Mouse (Mus musculus): ENCODE data around the gene Ddhd1.

DNA sequence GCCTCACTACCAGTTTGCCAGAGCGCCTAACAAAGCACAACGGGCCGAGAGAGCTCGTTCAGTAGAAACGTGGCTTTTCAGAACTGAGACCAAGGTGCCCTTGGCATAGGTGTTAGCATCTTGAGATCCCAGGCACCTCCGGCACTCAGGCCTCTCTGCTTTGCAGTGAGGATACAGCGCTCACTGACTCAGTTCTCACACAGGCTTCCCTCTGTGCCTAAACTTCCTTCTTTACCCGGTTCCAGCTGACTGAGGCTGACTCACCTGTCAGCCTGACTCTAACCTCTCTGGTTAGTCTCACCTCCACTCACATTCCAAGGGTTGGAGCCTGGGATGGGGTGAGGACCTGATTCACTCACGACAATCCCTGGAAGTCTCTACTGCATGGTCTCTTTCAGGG is 15.7 kb downstream of the Ddhd1 start:
- TF ChIP-seq POLR2A (IDR thresholded peaks at IDR 0.05; ENCODE audit: borderline replicate concordance, extremely low read depth, insufficient read depth, insufficient read length, poor library complexity, severe bottlenecking) (no peak), CTCF (IDR thresholded peaks at IDR 0.05; ENCODE audit: borderline replicate concordance, extremely low read depth, insufficient read depth, insufficient read length) (no peak)
